Mouse (Mus musculus) liver, postnatal 0 days (tissue): ENCODE results near the gene Washc4. TPM values are rescaled to one million over a fixed set of nuclear protein-coding genes. Genes with fewer than 3 reads are reported as not detected.

Experiments
- ATAC-seq: fragments of 200-750 bp; cut with Nextera tagmentation; 2 replicates; pipeline ENCODE4 v1.8.0; 2017; ENCODE audit warnings: mild to moderate bottlenecking, moderate library complexity
- DNase-seq: peaks from one replicate; pipeline ENCODE4 v3.0.0-alpha.2; 2016
- H3K27ac ChIP-seq: fragments of 300-500 bp; sonication (generic); 2 replicates; pipeline ENCODE4 v1.5.1; 2014; ENCODE audit warnings: antibody characterized with exemption, moderate library complexity, mild to moderate bottlenecking, low read depth
- H3K27me3 ChIP-seq: fragments of 300-500 bp; sonication (generic); 2 replicates; pipeline ENCODE4 v1.6.1; 2014; ENCODE audit warnings: low read length, control low read depth, mixed read lengths; ENCODE audit not compliant: insufficient read depth
- H3K36me3 ChIP-seq: fragments of 300-500 bp; sonication (generic); replicated peaks from 2 replicates; pipeline ENCODE4 v1.6.1; 2014; ENCODE audit warnings: mild to moderate bottlenecking, control low read depth, low read length, moderate library complexity, mixed read lengths; ENCODE audit not compliant: insufficient read depth
- H3K4me1 ChIP-seq: fragments of 300-500 bp; sonication (generic); 2 replicates; pipeline ENCODE4 v1.6.1; 2014; ENCODE audit warnings: antibody characterized with exemption, mild to moderate bottlenecking, control low read depth; ENCODE audit not compliant: insufficient read depth
- H3K4me2 ChIP-seq: fragments of 300-500 bp; sonication (generic); 2 replicates; pipeline ENCODE4 v1.6.1; 2014; ENCODE audit warnings: low read depth, mild to moderate bottlenecking, low read length, moderate library complexity, mixed read lengths
- H3K4me3 ChIP-seq: fragments of 300-500 bp; sonication (generic); 2 replicates; pipeline ENCODE4 v1.5.1; 2014; ENCODE audit warnings: low read depth, low read length
- H3K9ac ChIP-seq: fragments of 300-500 bp; sonication (generic); replicated peaks from 2 replicates; pipeline ENCODE4 v1.6.1; 2014; ENCODE audit warnings: mild to moderate bottlenecking, moderate library complexity
- H3K9me3 ChIP-seq: fragments of 300-500 bp; sonication (generic); 2 replicates; pipeline ENCODE4 v1.6.1; 2016; ENCODE audit warnings: mild to moderate bottlenecking, control low read depth, low read length, mixed read lengths
- CTCF ChIP-seq: sonication (generic); IDR thresholded peaks from 2 replicates; pipeline ENCODE4 v1.5.1; 2016; ENCODE audit warnings: antibody characterized with exemption, low read depth
- EP300 ChIP-seq: IDR thresholded peaks from 2 replicates; pipeline ENCODE4 v1.6.1; 2016; ENCODE audit warnings: antibody characterized with exemption, low read depth, mild to moderate bottlenecking
- WGBS: fragments of 180-500 bp; shearing (Covaris S2); extraction: QIAGEN DNeasy Blood & Tissue Kit; methylation state at CpG from one replicate; pipeline ENCODE4 v1.1.7; 2014; ENCODE audit not compliant: insufficient replicate concordance; 5-methylcytosine and 5-hydroxymethylcytosine counted together
- polyA plus RNA-seq: library from polyadenylated mRNA; unstranded; fragments of >200 nt; fragmentation: Nextera tagmentation; extraction: Ambion mirVana; gene quantifications from 2 replicates; pipeline ENCODE4 v1.2.1, GENCODE M21; 2015

Washc4 gene
- polyA plus RNA-seq, 1 experiment from 2014 or later = 9.2 TPM

DNA sequence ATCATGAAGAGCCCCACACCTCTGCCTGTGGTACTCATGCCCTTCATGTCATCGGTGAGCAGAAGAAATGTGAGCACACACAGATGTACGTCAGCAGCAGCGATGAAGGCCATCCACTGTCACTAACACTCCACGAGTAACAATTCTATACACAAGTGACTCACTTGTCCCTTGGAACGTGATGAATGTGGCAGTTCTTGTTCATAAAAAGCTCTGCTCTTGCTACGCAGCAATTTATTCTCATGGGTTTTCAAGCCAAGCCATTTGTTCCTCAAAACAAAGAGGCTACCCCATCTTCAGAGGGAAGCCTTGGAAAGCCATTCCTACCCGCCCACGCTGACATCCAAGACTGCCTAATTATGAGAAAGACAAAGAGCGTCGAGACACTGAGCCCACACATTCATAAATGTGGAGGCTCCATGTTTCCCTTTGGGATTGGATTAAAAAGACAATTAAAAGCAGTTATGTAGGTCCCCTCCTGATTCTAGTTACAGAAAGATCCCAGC is 96.4 kb downstream of the Washc4 start:
- Histone ChIP-seq H3K4me3 (no peak overlapping the region), H3K9me3 (no peaks in the 10 kb centered on the region), H3K27ac (no peak overlapping the region), H3K4me1 (peaks cover 25% of the 10 kb centered on the region), H3K4me2 (no peak overlapping the region), H3K27me3 (no peaks in the 10 kb centered on the region), H3K9ac (no peak overlapping the region), H3K36me3 (0 out of 2 replicates have a peak, but pooled peaks cover 5% of the 10 kb centered on the region)
- TF ChIP-seq EP300 (no peak), CTCF (no peak)
- no peak for ATAC-seq
- no peak for DNase-seq
- WGBS = 83% methylated on average over 10 of the region's 10 CpGs

- Histone ChIP-seq H3K27ac (peak overlapping the region; percentile 66; the same call in 1 of the 2 replicates), H3K4me1 (peaks cover 37% of the 10 kb centered on the region), H3K9ac (no peak overlapping the region), H3K27me3 (no peaks in the 10 kb centered on the region), H3K4me3 (no peak overlapping the region), H3K36me3 (0 out of 2 replicates have a peak, but pooled peaks cover 5% of the 10 kb centered on the region), H3K4me2 (no peak overlapping the region), H3K9me3 (no peaks in the 10 kb centered on the region)
- TF ChIP-seq EP300 (no peak), CTCF (no peak)
- WGBS = 57% methylated on average over 3 of the region's 3 CpGs
- ATAC-seq = 0 out of 2 replicates have a peak, but pooled peaks have one; percentile 7
- DNase-seq = peak; percentile 47
These were observed 98.1 kb downstream of the Washc4 start for GRCm38 (mm10) chr10:83641641-83642040.

- 41% methylated on average over 8 of the region's 8 CpGs for WGBS
- no peak overlapping the region for H3K27ac ChIP-seq
- H3K36me3 ChIP-seq = 0 out of 2 replicates have a peak, but pooled peaks cover 5% of the 10 kb centered on the region
- no peaks in the 10 kb centered on the region for H3K9me3 ChIP-seq
- peaks cover 42% of the 10 kb centered on the region for H3K4me1 ChIP-seq
- no peaks in the 10 kb centered on the region for H3K27me3 ChIP-seq
- H3K4me2 ChIP-seq = peak overlapping the region; percentile 28; the same call in 1 of the 2 replicates
- TF ChIP-seq CTCF (no peak), EP300 (no peak)
- ATAC-seq (no peak), DNase-seq (no peak)
- H3K9ac ChIP-seq = no peak overlapping the region
- H3K4me3 ChIP-seq = no peak overlapping the region
These were observed 100.6 kb downstream of the Washc4 start for GRCm38 (mm10) chr10:83644167-83644566.

GRCm38 (mm10) chr10:83644865-83645715 is 101.5 kb downstream of the Washc4 start:
- Histone ChIP-seq H3K4me1 (peaks cover 44% of the 10 kb centered on the region), H3K4me3 (no peak overlapping the region), H3K9me3 (no peaks in the 10 kb centered on the region), H3K27me3 (no peaks in the 10 kb centered on the region), H3K4me2 (peak overlapping the region; percentile 28; the same call in 1 of the 2 replicates), H3K9ac (no peak overlapping the region), H3K36me3 (0 out of 2 replicates have a peak, but pooled peaks cover 1% of the 10 kb centered on the region), H3K27ac (peak overlapping the region; percentile 59)
- ATAC-seq (peak; percentile 52), DNase-seq (peak; percentile 38)
- TF ChIP-seq CTCF = no peak
- TF ChIP-seq EP300 = peak; percentile 76
- 24% methylated on average over 16 of the region's 16 CpGs for WGBS

GRCm38 (mm10) chr10:83645716-83645990 is 102.1 kb downstream of the Washc4 start:
- no peak for TF ChIP-seq CTCF
- no peak for TF ChIP-seq EP300
- WGBS = 76% methylated on average over 3 of the region's 3 CpGs
- H3K4me1 ChIP-seq = peaks cover 44% of the 10 kb centered on the region

More at GRCm38 (mm10) chr10:83645716-83645990, 102.1 kb downstream of the Washc4 start:
- H3K9me3 ChIP-seq = no peaks in the 10 kb centered on the region
- no peak for ATAC-seq
- H3K4me2 ChIP-seq = 0 out of 2 replicates have a peak overlapping the region, but pooled peaks have one; percentile 28
- no peak overlapping the region for H3K4me3 ChIP-seq
- peak overlapping the region; percentile 59; the same call in 1 of the 2 replicates for H3K27ac ChIP-seq
- no peaks in the 10 kb centered on the region for H3K27me3 ChIP-seq
- no peak for DNase-seq
- H3K9ac ChIP-seq = no peak overlapping the region
- no peaks in the 10 kb centered on the region for H3K36me3 ChIP-seq

Other genes starting within 250 kb of the Washc4 start
- 0.20 and 0.76 TPM in 2 replicates for gene Slc41a2, start 205.9 kb upstream of the Washc4 start, polyA plus RNA-seq
- 0.14 and 0.16 TPM in 2 replicates for gene D10Wsu102e, start 183.5 kb upstream of the Washc4 start, polyA plus RNA-seq
- 0.06 and 0.07 TPM in 2 replicates for gene Aldh1l2, start 9.6 kb upstream of the Washc4 start, polyA plus RNA-seq
- 7.8 and 9.2 TPM in 2 replicates for gene Appl2, start 105.0 kb downstream of the Washc4 start, polyA plus RNA-seq
- 0.31 and 0.48 TPM in 2 replicates for gene 1500009L16Rik, start 179.1 kb downstream of the Washc4 start, polyA plus RNA-seq